Mouse (Mus musculus) spleen, adult 12 weeks (tissue): ENCODE data around the gene Sesn1.
"Not testable (repeated sequence)": the region's sequence is repeated elsewhere in the genome, so short reads cannot be mapped to it uniquely, and the experiment has no call there.

Experiments
- DNase-seq: peaks from one replicate; pipeline ENCODE4 v3.0.0; 2022; ENCODE audit warnings: low spot score

Sesn1 gene

DNA sequence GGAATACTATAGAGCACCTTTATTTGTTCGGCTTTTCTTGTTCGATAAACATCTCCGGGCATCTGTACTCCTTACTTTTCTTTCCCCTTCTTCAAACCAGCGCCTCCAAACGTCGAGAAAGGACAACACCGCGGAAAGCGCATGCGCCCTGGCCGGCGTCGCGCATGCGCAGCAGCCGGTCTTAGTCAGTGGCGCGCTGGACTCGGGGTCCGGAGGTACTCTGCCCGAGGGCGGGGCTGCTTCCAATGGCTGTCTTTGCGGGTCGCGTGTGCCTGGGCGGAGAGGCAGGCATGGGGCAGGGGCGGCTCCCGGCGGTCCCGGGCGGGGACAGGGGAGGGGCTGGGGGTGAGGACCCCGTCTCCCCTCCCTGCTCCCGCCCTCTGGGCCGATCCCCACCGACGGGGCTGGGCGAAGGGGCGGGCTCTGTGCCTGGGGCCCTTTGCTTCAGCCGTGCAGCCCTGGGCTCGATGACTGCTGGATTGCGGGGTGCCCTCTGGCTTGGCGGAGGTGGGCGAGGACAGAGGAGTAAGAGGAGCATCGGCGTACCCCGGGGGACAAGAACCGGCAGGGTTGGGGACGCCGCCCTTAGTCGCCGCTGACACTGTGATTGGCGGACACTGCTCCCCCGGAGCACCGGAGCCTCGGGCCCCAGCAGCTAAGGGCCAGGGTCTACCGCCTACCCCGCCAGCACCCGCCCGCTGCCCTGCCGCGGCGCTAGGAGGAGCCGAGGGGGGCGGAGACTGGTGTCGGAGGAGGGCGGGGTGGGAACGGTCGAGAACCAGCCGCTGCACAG lies at the start of gene Sesn1, which contains the start of gene Cep57l1:
Gene Sesn1 (plus strand): TSS at position 165 of the 793 bp plus-strand sequence.
Gene Cep57l1 (minus strand): TSS at position 101 of the 793 bp plus-strand sequence.
- peak; percentile 88 for DNase-seq

DNA sequence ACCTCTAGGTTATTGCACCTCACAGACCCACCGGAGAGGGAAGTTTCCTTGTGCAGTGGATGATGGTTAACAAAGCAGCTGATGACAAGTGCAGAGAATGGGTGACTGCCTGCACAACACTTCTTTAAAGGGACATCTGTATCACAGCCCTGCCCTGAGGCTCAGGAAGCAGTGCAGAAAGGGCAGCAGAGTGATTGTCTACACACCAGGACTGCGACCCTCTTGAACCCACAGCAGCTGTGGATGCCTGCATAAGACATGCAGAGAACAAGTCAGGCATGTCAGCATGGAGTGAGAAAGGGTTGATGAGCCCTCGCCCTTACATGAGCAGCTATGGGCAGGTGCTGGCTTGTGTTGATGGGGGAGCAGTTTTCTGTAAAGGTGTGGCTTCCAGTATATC lies 48.9 kb upstream of the Sesn1 start:
- DNase-seq, result no peak

DNA sequence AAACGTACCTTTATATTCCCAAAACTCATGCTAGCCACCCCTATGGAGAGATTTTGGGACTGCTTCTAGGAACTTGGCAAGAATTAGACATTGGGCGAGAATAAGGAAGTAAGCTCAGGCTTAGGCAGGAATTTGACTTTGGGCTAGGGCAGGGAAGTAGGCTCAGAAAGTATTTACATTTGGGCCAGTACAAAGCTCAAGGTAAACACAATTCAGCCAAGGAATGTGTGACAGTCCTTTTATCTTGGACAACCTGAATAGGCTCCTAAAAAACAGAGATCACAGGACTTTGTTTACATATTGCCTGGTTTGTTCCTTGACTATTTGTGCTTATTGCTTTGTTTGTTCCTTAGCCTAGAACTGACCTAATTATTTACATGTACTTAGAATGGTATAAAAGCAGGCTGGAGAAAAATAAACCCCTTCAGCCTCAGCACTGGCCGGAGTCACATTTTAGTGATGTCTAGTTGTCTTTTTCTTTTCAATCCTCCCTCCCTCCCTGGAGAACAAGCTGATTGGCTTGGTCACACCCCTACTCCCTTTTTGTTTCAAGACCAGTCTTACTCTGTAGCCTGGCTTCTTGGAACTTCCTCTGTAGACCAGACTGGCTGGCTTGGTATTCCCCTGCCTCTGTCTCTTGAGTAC lies 45.9 kb upstream of the Sesn1 start:
- DNase-seq, result no peak

DNA sequence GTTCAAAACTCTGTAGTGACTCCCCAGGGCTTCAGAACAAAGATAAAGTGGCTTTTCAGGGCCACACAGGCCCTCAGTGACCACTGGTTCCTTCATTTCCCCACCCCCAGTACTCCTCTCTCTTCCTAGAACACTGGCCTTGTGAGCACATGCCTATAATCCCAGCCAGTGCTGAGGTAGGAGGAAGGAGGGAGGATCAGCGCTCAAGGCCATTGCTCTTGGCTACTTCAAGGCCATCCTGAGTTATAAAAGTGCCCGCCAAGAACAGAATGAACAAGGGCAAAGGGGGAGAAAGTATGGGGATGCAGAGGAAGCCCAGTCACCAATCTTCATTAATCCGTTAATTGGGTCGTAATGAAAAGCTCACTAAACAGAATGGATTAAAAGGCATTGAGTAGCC lies 44.1 kb upstream of the Sesn1 start:
- DNase-seq, result no peak

DNA sequence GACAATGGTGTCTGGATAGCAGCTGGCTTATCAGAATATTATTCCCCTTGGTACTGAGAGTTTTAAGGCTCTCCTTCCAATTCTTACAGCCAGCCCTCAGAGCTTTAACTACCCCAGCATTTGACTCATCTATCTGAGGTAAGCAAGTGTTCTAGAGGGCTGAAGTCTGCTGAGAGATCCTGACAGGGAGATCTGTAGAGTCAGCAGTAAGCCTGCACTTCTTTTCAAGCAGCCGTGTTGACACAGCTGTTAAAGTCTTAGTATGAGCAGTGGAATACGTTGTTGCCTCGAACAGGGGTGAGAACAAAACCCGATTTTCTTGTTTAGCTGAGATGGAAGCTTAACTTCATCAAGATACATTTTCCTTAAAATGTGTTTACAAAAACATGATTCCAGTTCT lies 43.5 kb upstream of the Sesn1 start:
- no peak for DNase-seq

DNA sequence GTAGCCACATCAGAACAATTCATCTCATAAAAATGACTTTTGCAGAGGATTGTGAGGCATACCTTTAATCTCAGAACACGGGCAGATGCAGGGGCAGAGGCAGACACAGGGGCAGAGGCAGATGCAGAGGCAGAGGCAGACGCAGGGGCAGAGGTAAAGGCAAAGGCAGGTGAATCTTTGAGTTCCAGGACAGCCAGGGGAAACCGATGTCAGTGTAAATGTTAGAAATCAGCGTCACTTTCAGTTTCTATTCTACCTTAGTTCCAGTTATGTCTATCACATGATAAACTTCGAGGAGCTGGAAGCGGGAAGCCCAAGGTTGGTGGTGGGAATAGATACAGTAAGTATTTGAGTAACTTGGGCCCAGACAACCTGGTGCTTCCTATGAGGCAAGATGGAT lies 42.5 kb upstream of the Sesn1 start:
- no peak for DNase-seq

DNA sequence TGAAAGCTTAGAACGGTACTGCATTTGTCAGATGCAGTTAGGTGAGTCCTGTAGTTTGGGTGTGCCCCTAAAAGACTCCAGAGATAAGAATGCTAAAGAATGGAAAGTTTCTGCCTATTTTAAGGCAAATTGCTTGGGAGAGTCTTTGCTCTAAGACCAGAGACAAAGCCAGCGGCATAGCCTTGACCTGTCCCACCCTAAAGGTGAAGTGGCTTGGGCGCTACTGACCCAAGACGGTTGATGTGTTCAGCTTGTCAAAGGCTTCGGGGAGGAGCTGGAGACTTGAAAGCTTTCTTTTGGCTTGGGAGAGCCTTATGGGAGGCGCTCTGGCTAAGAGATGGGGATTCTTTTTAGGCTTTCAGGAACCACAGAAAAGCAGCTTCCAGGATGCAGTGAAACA lies 17.4 kb upstream of the Sesn1 start:
- no peak for DNase-seq

DNA sequence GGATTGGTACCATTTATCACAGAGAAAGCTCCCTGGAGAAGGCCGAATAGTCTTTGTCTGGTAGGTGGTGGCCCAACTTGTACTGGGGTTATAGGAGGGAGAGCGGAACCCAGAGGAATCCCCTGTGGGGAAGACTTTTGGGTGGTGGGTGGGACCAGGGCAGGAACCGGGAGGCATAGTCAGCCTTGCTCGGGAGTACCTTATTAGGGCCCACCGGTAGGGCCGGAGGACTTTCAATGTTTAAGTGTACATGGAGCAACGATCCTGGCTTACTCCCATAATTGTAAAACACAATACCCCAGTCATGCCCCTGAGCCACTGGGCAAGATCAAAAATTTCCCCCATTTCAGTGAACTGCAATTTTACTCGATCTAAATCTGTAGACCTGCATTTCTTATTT lies 12.5 kb upstream of the Sesn1 start:
- no peak for DNase-seq

DNA sequence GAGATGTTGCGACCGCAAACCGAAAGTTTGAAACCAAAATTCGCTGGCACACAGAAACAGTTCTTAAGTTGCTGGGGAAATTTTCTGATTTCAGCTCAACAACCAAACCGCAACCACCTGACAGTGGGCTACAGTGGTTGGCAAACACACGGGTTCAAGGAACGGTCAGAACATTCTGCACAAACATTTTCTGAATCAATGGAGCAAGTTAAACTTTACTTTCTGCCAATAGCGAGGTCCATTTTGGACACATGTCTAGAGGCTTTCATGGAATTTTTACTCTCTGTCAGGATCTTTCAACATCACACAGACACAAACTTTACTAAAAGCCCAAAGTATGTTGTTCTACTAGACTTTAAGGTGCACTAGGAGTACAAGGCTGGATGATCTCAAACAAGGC lies 6.3 kb upstream of the Sesn1 start:
- DNase-seq, result no peak

DNA sequence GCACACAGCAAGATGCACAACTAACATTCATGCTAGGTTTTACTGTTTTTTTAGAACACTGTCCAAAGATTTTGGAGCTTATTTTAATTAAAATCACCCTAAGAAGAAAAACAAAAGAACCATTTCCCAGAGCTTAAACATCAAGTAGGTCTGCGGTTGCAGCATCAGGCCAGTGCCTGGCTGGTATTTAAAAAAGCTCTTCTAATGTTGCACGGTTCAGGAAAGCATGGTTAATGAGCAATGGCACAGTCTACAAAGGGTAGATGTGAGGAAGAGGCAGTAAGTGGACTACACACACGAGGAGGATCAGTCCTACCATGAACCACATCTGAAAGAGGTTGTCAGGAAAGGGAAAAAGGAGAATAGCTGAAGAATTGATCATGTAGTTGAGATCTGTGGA lies 5.0 kb upstream of the Sesn1 start:
- DNase-seq, result no peak

DNA sequence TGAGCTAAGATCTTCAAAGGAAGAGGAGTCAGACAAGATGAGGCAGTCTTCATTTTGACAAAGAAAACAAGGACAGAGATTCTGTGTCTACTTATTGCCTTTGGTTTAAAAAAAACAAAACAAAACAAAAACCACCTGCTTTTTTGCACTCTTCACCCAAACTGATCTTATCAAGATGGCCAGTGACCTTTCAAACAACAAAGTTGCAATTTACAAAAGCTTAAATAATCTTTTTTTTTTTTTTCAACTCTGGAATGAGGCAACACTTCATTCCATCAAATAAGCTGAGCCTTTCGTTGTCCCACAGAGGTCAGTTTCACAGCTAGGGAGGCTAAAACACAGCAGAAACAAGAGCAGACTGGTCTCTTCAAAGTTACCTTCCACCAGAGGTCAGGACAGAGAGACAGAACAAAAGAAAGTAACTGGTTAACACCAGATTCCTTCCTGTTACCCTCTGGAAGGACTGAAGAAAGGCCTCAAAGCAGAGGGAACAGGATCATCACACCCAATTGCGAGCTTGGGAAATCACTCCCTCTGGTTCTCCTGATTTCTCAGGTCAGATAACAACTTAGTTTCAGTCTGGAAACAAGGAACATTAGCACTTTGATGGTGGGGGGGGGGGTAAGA lies 3.9 kb upstream of the Sesn1 start:
- DNase-seq, result no peak

DNA sequence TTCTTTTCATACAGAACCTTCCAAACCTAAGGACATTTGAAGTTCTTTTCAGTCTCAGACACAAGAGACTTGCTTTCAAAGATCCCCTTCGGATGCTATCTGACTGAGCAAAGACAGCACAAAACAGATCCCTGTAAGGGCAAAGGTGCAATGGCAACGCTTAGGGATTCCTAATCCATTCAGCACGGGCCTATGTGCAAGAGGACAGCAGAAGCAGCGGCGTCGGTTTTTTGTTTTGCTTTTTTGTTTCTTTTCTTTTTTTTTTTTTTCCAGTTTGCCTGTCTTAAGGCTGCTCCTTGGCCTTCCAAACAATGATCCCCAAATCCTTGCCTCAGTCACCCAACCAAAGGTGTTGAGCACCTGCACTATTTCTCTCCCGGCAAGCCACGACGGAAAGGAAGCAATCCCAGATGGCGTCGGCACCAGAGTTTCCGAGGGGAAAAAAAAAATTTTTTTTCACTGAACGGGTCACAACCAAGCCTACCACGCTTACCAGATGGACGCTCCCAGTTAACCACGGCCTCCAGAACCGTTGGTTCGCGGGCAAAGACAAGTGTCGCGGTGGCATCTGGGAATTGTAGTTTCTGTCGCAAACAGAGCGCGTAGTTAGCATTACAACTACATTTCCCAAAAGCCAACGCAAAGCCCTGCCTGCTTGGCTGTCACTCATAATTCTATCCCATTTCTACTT lies 510 bp upstream of the Sesn1 start:
- no peak for DNase-seq

DNA sequence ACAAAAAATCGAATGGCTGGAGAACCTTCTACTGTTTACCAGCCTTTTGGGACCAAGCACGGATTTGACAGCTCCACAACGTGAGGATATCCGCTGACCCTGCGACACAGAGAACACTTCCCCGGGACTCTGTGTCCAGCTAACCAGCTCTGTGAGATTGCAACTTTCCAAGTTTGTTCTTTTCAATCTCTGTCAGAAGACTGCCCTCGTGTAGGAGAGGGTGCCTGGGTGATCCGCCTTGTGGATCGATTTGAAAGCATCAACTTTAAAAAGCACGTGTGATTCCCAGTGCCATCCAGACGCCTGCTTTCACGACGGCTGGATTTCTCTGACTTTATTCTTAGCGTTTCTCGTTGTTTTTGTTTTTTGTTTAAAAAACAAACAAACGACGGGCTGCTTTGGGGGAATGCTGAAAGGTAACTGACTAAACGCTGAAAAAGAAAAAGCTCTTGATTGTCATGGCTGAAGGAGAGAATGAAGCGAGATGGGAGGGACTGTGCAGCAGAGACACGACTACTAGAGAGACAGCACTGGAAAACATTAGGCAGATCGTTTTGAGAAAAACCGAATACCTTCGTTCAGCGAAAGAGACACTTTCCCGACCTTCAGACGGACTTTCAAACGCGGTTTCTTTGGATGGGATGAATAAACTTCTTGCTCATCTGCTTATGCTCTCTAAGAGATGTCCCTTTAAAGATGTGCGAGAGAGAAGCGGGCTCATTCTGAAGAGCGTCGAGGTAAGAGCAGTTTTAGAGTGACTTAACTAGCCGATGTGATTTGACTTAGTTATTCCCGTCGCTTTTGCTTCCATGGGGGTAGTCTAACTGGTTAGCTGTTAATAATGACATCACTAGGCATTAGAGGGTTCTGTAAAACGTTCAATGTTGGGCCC lies 1.1 kb downstream of the Sesn1 start:
- no peak for DNase-seq

DNA sequence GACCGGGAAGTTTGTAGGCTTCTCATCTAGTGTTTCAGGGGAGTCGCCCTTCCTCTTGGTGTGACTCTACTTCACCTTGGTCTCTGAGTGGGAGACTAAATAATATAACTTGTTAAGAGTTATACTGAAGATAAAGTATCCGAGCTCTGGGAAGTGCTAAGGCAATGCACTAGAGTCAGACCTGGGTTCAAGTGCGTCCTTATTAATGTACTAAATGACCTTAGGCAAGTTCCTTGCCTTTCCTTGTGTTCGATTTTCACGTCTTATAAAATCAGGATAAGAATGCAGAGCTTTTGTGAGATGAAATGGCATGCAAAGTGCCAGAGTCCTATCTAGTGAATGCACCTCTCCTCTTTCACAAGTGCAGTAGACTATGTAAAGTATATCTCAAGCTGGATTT lies 2.8 kb downstream of the Sesn1 start:
- no peak for DNase-seq

DNA sequence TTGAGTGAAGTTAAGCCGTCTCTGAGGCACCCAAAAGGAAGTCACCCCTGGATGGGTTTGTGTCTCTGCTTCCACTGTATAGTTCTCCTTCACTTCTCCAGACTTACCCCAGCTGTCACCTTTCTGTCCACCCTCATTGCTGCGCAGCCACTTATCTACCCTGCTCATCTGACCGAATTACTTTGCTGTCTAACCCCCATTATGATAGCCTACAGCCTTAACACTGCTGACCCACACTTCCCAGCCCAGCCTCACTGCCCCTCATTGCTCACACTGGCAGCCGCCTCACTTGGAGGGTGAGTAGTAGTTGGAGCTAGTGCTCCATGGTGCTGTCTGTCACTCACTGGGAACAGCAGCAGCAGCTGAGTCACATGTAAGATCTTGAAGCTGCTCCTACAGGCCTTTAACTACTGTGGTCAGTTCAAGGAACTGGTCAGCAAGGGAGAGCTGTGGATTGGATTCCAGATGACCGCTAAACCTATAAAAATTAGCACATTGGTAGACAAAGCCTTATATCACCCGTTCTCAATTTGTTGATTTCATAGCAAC lies 4.6 kb downstream of the Sesn1 start:
- no peak for DNase-seq

DNA sequence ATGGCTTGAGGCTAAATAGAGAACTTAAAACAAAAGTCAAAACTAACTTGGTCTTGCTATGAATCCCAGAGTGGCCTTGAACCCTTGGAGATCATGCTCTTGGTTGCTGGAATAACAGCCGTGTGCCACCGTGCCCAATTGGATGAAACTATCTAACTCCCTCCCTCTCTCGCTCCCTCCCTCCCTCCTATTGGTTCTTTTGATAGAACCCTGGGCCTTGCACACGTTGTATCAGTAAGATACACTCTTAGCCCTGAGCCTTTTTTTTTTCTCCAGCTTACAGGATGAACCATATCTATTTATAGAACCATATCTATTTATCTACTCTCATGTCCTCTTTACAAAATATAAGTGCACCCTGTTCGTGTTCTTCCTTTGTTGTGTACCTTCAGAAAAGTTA lies 6.8 kb downstream of the Sesn1 start:
- no peak for DNase-seq

DNA sequence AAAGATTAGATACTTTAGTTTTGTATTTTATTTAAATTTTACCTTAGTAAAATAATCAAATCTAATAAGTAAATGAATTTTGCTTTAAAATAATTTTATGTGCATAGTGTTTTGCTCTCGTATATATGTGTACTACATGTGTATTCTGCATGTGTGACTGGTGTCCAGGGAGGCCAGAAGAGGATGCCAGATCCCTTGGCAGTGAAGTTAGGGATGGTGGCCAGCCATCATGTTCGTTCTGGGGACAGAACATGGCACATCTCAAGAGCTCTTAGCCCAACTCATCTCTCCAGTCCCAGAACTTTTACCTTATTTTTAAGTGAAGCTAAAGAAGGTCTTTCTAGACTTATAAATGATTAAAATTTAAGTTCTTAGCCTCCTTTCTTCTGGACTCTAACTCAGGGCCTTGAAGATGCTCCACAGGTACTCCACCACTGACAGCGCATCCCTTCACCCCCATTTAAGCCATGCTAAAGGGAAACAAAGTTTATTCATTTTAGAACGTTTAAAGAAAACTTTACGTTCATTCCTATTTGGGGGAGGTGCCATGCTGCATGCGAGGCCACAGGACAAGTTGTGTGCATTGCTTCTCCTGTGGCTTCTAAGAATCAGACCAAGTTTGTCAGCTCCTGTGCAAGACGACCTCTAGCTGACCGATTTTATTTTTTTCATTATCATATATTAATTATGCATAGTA lies 8.4 kb downstream of the Sesn1 start:
- no peak for DNase-seq

DNA sequence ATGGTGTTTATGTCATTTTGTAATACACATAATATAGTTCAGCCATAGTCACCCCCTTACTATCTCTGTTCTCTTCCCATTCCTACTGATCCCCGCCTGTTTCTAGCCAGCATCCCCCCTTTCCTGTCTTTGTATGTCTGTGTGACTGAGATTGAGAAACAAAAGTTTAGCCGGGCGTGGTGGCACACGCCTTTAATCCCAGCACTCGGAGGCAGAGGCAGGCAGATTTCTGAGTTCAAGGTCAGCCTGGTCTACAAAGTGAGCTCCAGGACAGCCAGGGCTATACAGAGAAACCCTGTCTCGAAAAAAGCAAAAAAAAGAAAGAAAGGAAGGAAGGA lies 9.0 kb downstream of the Sesn1 start:
- DNase-seq, result not testable (repeated sequence)

DNA sequence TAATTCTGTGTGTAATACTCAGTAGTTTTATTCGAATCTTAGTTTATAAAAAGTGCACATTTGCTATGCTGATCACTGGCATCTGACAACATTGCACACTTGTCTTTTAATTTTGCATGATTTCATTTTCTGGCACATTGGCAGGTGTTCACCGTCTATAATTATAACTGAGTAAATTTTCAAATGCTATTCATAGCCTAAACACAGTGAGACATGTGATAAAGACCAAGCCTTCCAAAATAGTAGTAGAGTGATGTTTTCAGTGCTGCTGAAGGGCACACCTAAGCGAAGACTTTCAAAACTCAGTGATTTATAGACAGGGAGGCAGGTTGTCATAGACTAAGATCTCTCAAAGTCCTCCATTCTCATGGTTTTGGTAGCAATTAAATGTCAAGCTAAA lies 9.6 kb downstream of the Sesn1 start:
- DNase-seq, result no peak

DNA sequence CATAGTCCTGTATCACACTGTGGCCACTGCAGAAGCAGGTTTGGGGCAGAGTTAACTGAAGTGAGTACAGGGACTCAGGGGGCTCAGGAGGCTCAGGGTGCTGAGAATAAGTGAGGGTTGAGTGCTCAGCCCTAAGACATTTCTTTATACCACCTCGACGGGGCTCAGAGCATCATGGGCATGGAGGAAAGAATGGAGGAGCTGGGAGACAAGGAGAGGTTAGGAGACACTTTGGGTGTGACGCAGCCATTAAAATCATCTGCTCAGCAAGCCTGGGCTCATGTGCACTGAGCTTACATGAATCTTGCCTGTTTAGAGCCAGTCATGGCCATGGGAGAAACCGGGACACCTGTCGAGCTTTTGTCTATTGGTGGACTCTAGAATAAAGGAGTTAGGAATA lies 10.7 kb downstream of the Sesn1 start:
- no peak for DNase-seq

DNA sequence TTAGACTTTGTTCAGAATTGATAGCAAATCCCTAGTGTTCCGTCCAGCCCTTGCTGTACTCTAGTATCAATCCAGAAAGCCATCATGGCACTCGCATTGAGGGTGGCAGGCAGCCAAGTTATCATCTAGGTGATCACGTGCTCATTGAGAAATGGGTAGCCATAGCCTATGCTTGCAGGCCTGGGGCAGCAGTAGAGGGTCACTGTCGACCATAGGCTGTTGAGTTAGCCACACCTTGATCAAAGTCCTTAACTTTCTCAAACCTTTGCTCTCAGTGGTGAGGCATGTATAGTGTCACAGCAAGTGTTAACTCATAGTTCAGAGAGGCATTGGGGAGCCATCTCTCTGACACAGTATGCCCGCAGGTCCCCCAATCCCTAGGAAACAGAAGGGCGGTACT lies 11.4 kb downstream of the Sesn1 start:
- no peak for DNase-seq
